Comparison of ENCODE assay signal across 17 mouse cellular contexts in the genomic region with DNA sequence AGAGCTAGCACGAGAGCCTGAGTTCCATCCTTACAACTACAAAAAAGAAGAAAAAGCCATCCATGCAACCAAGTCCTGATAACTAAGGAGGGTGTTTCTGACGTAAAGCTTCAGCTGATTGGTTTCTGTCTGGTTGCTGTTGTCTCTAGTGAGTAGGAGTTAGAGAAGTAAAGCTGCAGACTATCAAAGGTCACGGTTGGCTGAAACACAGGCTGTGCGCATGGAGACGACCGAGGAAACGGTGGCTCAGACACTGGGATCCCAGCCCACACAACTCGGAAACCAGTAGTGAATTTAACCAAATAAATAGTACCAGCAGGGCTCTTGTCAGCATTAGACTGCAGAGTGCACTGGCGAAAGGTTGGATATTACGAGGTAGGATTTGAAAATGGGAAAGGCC.
"Had no signal": no experiment of that assay in that cellular context is flagged by ENCODE, and none has a peak within 500 bp of the region (broad histone marks: within the 10 kb centered on the region; RNA-seq: fewer than 3 reads in every experiment).

No protein-coding gene starts in this region.

- H3K4me2 ChIP-seq: lung, embryonic 15.5 days; midbrain, embryonic 11.5 days; neural tube, embryonic 13.5 days; stomach, embryonic 15.5 days had no signal

- DNase-seq: kidney, adult 9 months; lung, postnatal 14 days; retina, postnatal 1 day; right cerebral cortex, postnatal 4 days; thymus, adult 2 months; thymus, postnatal 25 days had no signal

- H3K27me3 ChIP-seq: lung, embryonic 15.5 days; megakaryocyte, embryonic 14.5 days; neural tube, embryonic 13.5 days; stomach, embryonic 15.5 days had no signal

- H3K27ac ChIP-seq: hindbrain, postnatal 0 days; left cerebral cortex, adult 2 months; limb, embryonic 10.5 days; liver, embryonic 14.5 days; lung, embryonic 15.5 days; macrophage; neural tube, embryonic 13.5 days; stomach, embryonic 15.5 days had no signal

- ATAC-seq: hindbrain, postnatal 0 days; midbrain, embryonic 16.5 days had no signal

- H3K9me3 ChIP-seq: limb, embryonic 10.5 days; lung, embryonic 15.5 days; megakaryocyte, embryonic 14.5 days; neural tube, embryonic 13.5 days; stomach, embryonic 15.5 days had no signal

- H3K9ac ChIP-seq: liver, embryonic 14.5 days; lung, embryonic 15.5 days; neural tube, embryonic 13.5 days; stomach, embryonic 15.5 days had no signal

- H3K4me3 ChIP-seq: left cerebral cortex, adult 2 months; limb, embryonic 10.5 days; lung, embryonic 15.5 days; megakaryocyte, embryonic 14.5 days; neural tube, embryonic 13.5 days; stomach, embryonic 15.5 days had no signal

- H3K4me1 ChIP-seq: stomach, embryonic 15.5 days had no signal
